Mouse (Mus musculus) forebrain, embryonic 15.5 days (tissue): ENCODE data around the gene Pds5b. TPM values are rescaled to one million over a fixed set of nuclear protein-coding genes. Genes with fewer than 3 reads are reported as not detected.
"Not testable (repeated sequence)": the region's sequence is repeated elsewhere in the genome, so short reads cannot be mapped to it uniquely, and the experiment has no call there.

ENCODE experiments used
- ATAC-seq: fragments of 200-750 bp; cut with Nextera tagmentation; replicated peaks from 2 replicates; pipeline ENCODE4 v1.8.0; 2017; ENCODE audit warnings: mild to moderate bottlenecking, moderate TSS enrichment, moderate library complexity
- H3K27ac ChIP-seq: fragments of 300-500 bp; sonication (generic); replicated peaks from 2 replicates; pipeline ENCODE4 v1.5.1; 2015; ENCODE audit warnings: mild to moderate bottlenecking, inconsistent platforms
- H3K27me3 ChIP-seq: fragments of 300-500 bp; sonication (generic); 2 replicates; pipeline ENCODE4 v1.6.1; 2015; ENCODE audit warnings: inconsistent platforms
- H3K36me3 ChIP-seq: fragments of 300-500 bp; sonication (generic); 2 replicates; pipeline ENCODE4 v1.6.1; 2015; ENCODE audit warnings: mild to moderate bottlenecking, inconsistent platforms
- H3K4me1 ChIP-seq: fragments of 300-500 bp; sonication (generic); 2 replicates; pipeline ENCODE4 v1.6.1; 2015; ENCODE audit warnings: inconsistent platforms
- H3K4me2 ChIP-seq: fragments of 300-500 bp; sonication (generic); replicated peaks from 2 replicates; pipeline ENCODE4 v1.6.1; 2015; ENCODE audit warnings: mild to moderate bottlenecking, inconsistent platforms
- H3K4me3 ChIP-seq: fragments of 300-500 bp; sonication (generic); 2 replicates; pipeline ENCODE4 v1.5.1; 2015; ENCODE audit warnings: mild to moderate bottlenecking, inconsistent platforms
- H3K9ac ChIP-seq: fragments of 300-500 bp; sonication (generic); replicated peaks from 2 replicates; pipeline ENCODE4 v1.6.1; 2015; ENCODE audit warnings: mild to moderate bottlenecking, inconsistent platforms
- H3K9me3 ChIP-seq: fragments of 300-500 bp; sonication (generic); 2 replicates; pipeline ENCODE4 v1.6.1; 2016; ENCODE audit warnings: inconsistent platforms
- WGBS: fragments of 180-500 bp; shearing (Covaris S2); methylation state at CpG from one replicate; pipeline ENCODE4 v1.1.7; 2015; ENCODE audit warnings: mixed read lengths; 5-methylcytosine and 5-hydroxymethylcytosine counted together
- polyA plus RNA-seq: library from polyadenylated mRNA; unstranded; fragments of >200 nt; fragmentation: Nextera tagmentation; extraction: Ambion mirVana; gene quantifications from 2 replicates; pipeline ENCODE4 v1.2.1, GENCODE M21; 2015

The Pds5b gene
- polyA plus RNA-seq, 1 experiment from 2014 or later: 29.1 TPM

DNA sequence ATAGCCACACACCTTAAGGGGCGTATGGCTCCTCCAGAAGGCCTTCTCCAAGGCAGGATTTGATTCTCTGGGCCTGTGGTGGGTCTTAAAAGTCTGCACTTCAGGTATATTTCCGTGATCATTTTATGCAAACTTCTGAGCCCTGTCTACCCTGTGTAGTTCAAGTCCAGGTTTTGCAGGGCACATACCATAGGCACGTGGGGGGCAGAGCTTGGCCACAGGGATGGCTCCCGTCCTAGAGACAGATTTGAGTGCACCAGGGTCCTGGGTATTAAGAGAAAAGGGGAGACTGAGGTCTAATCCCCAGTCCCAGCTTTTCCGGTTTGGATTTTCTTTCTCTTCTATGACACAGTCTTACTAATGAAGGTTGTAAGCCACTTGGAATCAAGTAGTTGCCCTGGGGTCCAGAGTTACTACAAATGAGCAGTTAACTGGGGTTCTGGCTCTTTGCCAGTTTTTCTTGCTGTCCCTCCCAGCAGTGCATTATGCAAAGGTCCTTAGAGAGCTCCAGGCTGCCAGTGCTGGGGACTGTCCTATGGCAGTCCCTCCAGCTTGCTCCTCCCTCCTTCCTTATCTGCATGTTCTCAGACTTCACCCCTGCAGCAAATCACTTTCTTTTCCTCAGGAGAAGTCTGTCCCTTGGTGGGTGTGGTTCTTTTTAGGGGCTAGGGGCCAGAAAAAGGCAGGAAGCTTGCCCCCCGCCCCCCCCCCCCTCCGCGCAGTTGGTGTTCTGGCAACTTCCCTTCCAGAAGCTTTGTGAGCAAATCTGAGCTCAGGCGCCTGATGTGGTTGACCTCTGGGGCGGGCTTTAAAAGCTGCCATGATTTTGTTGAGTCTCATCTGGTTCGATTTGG is 166.4 kb downstream of the Pds5b start:
- Histone ChIP-seq H3K36me3 (no peaks in the 10 kb centered on the region), H3K27ac (0 out of 2 replicates have a peak overlapping the region, but pooled peaks have one; percentile 10), H3K4me2 (no peak overlapping the region), H3K4me3 (no peak overlapping the region), H3K4me1 (no peaks in the 10 kb centered on the region), H3K27me3 (no peaks in the 10 kb centered on the region), H3K9me3 (no peaks in the 10 kb centered on the region), H3K9ac (no peak overlapping the region)
- ATAC-seq: peak; percentile 75
- WGBS: 44% methylated on average over 11 of the region's 11 CpGs

DNA sequence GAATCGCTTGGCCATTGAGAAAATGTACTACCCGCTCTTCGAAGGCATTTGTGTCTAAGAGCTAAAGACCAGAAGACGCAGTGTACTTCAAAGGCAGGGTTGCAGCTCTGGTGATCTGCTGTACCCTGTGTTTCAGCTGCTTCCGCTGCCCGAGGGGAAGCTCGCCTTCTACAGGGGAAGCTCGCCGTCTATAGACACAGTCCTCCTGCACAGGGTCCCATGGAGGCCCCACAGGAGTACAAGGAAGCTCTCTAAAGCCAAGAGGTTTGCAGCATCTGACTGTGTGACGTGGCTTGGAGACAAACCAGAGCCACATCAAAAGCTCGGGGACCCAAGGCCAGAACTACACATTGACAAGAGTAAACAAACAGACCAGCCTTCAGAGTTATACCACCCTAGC is 167.1 kb downstream of the Pds5b start:
- no peak for ATAC-seq
- Histone ChIP-seq H3K36me3 (no peaks in the 10 kb centered on the region), H3K4me1 (no peaks in the 10 kb centered on the region), H3K27ac (no peak overlapping the region), H3K9ac (no peak overlapping the region), H3K9me3 (no peaks in the 10 kb centered on the region), H3K4me2 (no peak overlapping the region), H3K4me3 (no peak overlapping the region), H3K27me3 (no peaks in the 10 kb centered on the region)
- whole genome bisulfite sequencing: 74% methylated on average over 11 of the region's 11 CpGs

DNA sequence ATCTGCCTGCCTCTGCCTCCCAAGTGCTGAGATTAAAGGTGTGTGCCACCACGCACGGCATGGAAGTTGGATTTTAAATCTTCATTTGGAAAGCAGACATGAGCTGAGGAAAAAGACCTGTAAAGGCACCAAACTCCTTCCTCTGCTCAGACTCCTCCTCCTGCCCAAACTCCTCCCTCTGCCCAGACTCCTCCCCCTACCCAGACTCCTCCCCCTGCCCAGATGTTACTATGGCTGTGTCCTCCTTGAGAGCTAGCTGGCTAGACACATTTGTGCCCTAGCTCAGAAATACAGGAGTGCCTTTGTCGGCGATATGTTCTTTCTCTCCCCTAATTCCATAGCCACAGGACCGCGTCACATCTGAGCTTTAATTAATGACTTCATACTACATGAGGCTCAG is 172.4 kb downstream of the Pds5b start:
- Histone ChIP-seq H3K9ac (no peak overlapping the region), H3K4me3 (no peak overlapping the region), H3K27me3 (no peaks in the 10 kb centered on the region), H3K4me2 (no peak overlapping the region), H3K9me3 (no peaks in the 10 kb centered on the region), H3K36me3 (no peaks in the 10 kb centered on the region), H3K27ac (no peak overlapping the region), H3K4me1 (no peaks in the 10 kb centered on the region)
- no peak for ATAC-seq
- 89% methylated on average over 6 of the region's 6 CpGs for WGBS

DNA sequence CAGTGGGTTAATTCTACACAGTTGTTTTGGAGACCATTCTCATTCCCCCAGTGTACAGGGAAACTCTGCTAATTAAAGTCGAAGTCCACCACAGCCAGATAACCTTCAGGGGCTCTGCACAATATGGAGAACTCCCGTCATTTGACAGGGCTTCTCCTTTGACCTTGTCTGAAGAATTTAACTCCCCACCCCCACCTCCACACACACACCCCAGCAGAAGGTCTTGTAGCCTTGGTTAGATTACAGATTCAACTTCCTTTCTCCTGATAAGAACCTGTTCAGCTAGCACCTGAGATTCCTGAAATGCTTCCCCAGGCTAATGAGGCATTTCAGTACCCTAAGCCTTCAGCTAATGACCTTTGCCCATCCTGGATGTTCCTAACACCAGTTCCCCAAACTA is 177.3 kb downstream of the Pds5b start:
- H3K4me2 ChIP-seq: no peak overlapping the region
- ATAC-seq: no peak
- no peaks in the 10 kb centered on the region for H3K27me3 ChIP-seq
- no peak overlapping the region for H3K4me3 ChIP-seq
- H3K36me3 ChIP-seq: no peaks in the 10 kb centered on the region
- H3K9ac ChIP-seq: no peak overlapping the region
- peaks cover 3% of the 10 kb centered on the region; the same call in 1 of the 2 replicates for H3K4me1 ChIP-seq
- no peak overlapping the region for H3K27ac ChIP-seq
- WGBS: 59% methylated on average over 2 of the region's 2 CpGs
- H3K9me3 ChIP-seq: no peaks in the 10 kb centered on the region

DNA sequence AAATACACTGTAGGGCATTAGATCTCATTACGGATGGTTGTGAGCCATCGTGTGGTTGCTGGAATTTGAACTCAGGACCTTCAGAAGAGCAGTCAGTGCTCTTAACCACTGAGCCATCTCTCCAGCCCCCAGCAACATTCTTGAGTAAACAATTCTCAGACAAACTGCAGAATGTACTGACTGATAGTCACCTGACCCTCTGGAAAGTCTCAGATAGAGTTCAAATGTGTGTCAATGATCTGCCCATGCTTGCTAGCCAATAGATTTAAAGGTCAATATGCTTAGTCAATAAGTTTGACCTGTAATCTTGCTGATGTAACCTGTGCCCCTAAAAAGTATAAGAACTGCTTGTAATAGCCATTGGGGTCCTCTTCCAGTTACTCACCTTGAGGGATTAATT is 178.6 kb downstream of the Pds5b start:
- not testable (repeated sequence) for H3K4me3 ChIP-seq, H3K4me2 ChIP-seq, H3K9me3 ChIP-seq, H3K27me3 ChIP-seq, H3K4me1 ChIP-seq, H3K27ac ChIP-seq, H3K9ac ChIP-seq, ATAC-seq, H3K36me3 ChIP-seq
- 90% methylated on average over 2 of the region's 2 CpGs for WGBS

DNA sequence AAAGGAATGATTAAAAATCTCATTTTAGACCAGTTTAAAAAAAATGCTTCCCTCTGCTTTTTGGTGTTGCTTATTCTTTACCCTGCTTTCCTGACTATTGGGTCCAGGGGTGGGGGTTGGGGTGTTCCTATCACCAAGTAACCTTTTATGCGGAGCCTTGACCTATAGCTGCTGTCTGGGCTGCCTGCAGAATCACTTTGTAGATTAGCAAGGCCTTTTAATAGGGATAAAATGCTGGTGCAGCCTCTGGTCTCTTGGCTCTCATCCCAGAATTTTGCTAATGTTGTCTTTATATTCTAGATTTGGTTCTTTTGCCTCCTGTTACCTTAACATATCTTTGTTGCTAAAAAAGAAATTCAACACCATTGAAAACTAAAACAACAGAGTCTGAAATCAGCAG is 181.0 kb downstream of the Pds5b start:
- H3K9me3 ChIP-seq: no peaks in the 10 kb centered on the region
- peaks cover 3% of the 10 kb centered on the region; the same call in 1 of the 2 replicates for H3K4me1 ChIP-seq
- no peak overlapping the region for H3K9ac ChIP-seq
- no peak overlapping the region for H3K4me2 ChIP-seq
- H3K4me3 ChIP-seq: no peak overlapping the region
- no peak overlapping the region for H3K27ac ChIP-seq
- WGBS: 32% methylated on average over 1 of the region's 1 CpGs
- H3K36me3 ChIP-seq: no peaks in the 10 kb centered on the region
- H3K27me3 ChIP-seq: no peaks in the 10 kb centered on the region
- ATAC-seq: no peak

DNA sequence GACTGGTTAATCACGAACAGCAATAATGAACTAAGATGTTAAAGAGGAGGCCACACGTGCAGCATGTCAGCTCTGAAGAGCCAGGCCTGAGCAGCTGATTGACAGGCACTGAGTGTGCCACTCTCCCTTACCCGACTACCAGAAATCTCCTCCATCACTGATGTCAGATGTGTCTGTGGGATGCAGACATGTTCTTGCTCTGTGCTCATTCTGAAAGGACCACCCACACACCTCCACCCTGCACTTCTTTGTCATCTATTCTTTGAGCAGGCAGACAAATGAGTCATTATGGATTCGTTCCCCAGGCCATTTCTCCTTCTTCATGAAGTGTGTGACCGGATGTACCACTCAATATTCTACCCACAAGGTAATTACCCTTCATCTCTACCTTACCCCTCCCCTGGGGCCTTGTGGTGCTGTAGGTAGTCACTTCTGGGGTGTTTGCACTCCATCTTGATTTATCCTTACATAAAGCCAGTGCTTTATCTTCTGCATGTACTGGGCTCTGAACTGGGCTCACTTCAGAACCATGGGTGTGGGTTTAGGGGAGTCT is 186.2 kb downstream of the Pds5b start:
- WGBS: 40% methylated on average over 5 of the region's 5 CpGs
- no peaks in the 10 kb centered on the region for H3K4me1 ChIP-seq
- H3K9ac ChIP-seq: no peak overlapping the region
- no peaks in the 10 kb centered on the region for H3K27me3 ChIP-seq
- no peaks in the 10 kb centered on the region for H3K9me3 ChIP-seq
- H3K36me3 ChIP-seq: no peaks in the 10 kb centered on the region
- H3K4me3 ChIP-seq: no peak overlapping the region
- no peak overlapping the region for H3K4me2 ChIP-seq
- ATAC-seq: no peak
- H3K27ac ChIP-seq: no peak overlapping the region

Other genes with a start within 250 kb of the Pds5b start
- not detected in 2 replicates for gene Zar1l, start 155.6 kb upstream of the Pds5b start, polyA plus RNA-seq
- 14.6 and 18.3 TPM in 2 replicates for gene Brca2, start 151.1 kb upstream of the Pds5b start, polyA plus RNA-seq
- 8.3 and 9.4 TPM in 2 replicates for gene N4bp2l1, start 76.6 kb upstream of the Pds5b start, polyA plus RNA-seq
- gene N4bp2l2, start 7.6 kb upstream of the Pds5b start, polyA plus RNA-seq: 26.6 and 30.2 TPM in 2 replicates